ENCODE assay signal across 31 mouse cellular contexts in genomic region chr4:152686509-152687081, GRCm38 (mm10).
A peak's percentile ranks its signal among the peaks of the same experiment; 100 is the strongest.
DNase-seq lines count a peak whose midpoint lies in the region; ATAC-seq and TF ChIP-seq lines count a peak whose summit lies in the region.
"Had no signal": no experiment of that assay in that cellular context is flagged by ENCODE, and none has a peak within 500 bp of the region (broad histone marks: within the 10 kb centered on the region; RNA-seq: fewer than 3 reads in every experiment).

No protein-coding gene starts in this region.

- no peak for ATAC-seq in hindbrain, postnatal 0 days
- no peak for ATAC-seq in hindbrain, embryonic 14.5 days (ENCODE audit: low FRiP score)
- peak; percentile 38; the same call in 1 of the 2 replicates for ATAC-seq in midbrain, embryonic 11.5 days (ENCODE audit: low FRiP score)
- no peak for ATAC-seq in midbrain, postnatal 0 days (ENCODE audit: low FRiP score)
- ATAC-seq: activated CD4-positive, CD25-positive, alpha-beta regulatory T cell, adult 4 months; liver, postnatal 0 days; lung, postnatal 0 days had no signal

- no peak for DNase-seq in hindbrain, postnatal 0 days (ENCODE audit: low spot score)
- no peak for DNase-seq in hindbrain, embryonic 14.5 days (ENCODE audit: low spot score)
- DNase-seq in midbrain, embryonic 11.5 days (ENCODE audit: low spot score, missing footprints) = peak; percentile 84
- DNase-seq in midbrain, postnatal 0 days (ENCODE audit: low spot score) = no peak
- DNase-seq in spleen, postnatal 4 days (ENCODE audit: low spot score in 2 of 2) = no peak
- DNase-seq in gastrocnemius, adult 18-20 months (ENCODE audit: low spot score) = no peak
- DNase-seq: adrenal gland, postnatal 10 days; B cell, adult 2 months; cerebellum, adult 8-10 months; cerebellum, postnatal 36 days; gastrocnemius, postnatal 14 days; heart, adult 18-20 months; heart, postnatal 10 days; kidney, adult 2 months; kidney, postnatal 10 days; layer of hippocampus, postnatal 36 days; liver, postnatal 0 days; right cerebral cortex, postnatal 25 days; spleen, adult 18-20 months; thymus, adult 18-20 months; thymus, postnatal 36 days had no signal

- H3K9ac ChIP-seq in hindbrain, postnatal 0 days (replicated peaks; ENCODE audit: low read length) = no peak overlapping the region
- H3K9ac ChIP-seq in hindbrain, embryonic 14.5 days = no peak overlapping the region
- H3K9ac ChIP-seq in ES-Bruce4 (ENCODE audit: low read depth, poor library complexity, severe bottlenecking) = no peak overlapping the region
- no peak overlapping the region for H3K9ac ChIP-seq in midbrain, embryonic 11.5 days (ENCODE audit: low read length)
- H3K9ac ChIP-seq in midbrain, postnatal 0 days (replicated peaks; ENCODE audit: low read length, poor library complexity, severe bottlenecking) = no peak overlapping the region
- H3K9ac ChIP-seq: embryonic facial prominence, embryonic 15.5 days; heart, embryonic 12.5 days; limb, embryonic 12.5 days; liver, postnatal 0 days had no signal

- H3K4me2 ChIP-seq in hindbrain, postnatal 0 days (ENCODE audit: low read depth, low read length) = no peak overlapping the region
- H3K4me2 ChIP-seq in hindbrain, embryonic 14.5 days (replicated peaks) = no peak overlapping the region
- H3K4me2 ChIP-seq in midbrain, embryonic 11.5 days = no peak overlapping the region
- H3K4me2 ChIP-seq in midbrain, postnatal 0 days (ENCODE audit: low read depth, low read length, poor library complexity, severe bottlenecking) = no peak overlapping the region
- H3K4me2 ChIP-seq: embryonic facial prominence, embryonic 15.5 days; heart, embryonic 12.5 days; limb, embryonic 12.5 days; liver, embryonic 11.5 days had no signal

- WGBS in hindbrain, postnatal 0 days = 44% methylated on average over 12 of the region's 12 CpGs
- WGBS in hindbrain, embryonic 14.5 days = 60% methylated on average over 12 of the region's 12 CpGs
- WGBS in midbrain, embryonic 11.5 days = 37% methylated on average over 12 of the region's 12 CpGs
- WGBS in midbrain, postnatal 0 days = 24% methylated on average over 12 of the region's 12 CpGs

- TF ChIP-seq POLR2A in ES-Bruce4 (IDR thresholded peaks at IDR 0.05; ENCODE audit: insufficient read depth, low read length) = no peak

- H3K27me3 ChIP-seq in hindbrain, postnatal 0 days (ENCODE audit: insufficient read depth, low read length) = no peaks in the 10 kb centered on the region
- H3K27me3 ChIP-seq in hindbrain, embryonic 14.5 days (ENCODE audit: control insufficient read depth, insufficient read depth, low read length) = no peaks in the 10 kb centered on the region
- H3K27me3 ChIP-seq in ES-Bruce4 (ENCODE audit: control insufficient read depth, insufficient read depth, low read length, poor library complexity, severe bottlenecking) = no peaks in the 10 kb centered on the region
- H3K27me3 ChIP-seq in midbrain, embryonic 11.5 days (ENCODE audit: control insufficient read depth, insufficient read depth, low read length) = no peaks in the 10 kb centered on the region
- H3K27me3 ChIP-seq in midbrain, postnatal 0 days (ENCODE audit: insufficient read depth, low read length) = no peaks in the 10 kb centered on the region
- H3K27me3 ChIP-seq: CH12.LX; embryonic facial prominence, embryonic 15.5 days; heart, embryonic 12.5 days had no signal

- H3K4me1 ChIP-seq in hindbrain, postnatal 0 days (ENCODE audit: insufficient read depth, low read length) = peaks cover 4% of the 10 kb centered on the region; the same call in 1 of the 2 replicates
- H3K4me1 ChIP-seq in hindbrain, embryonic 14.5 days (replicated peaks; ENCODE audit: control insufficient read depth, insufficient read depth, low read length) = 0 out of 2 replicates have a peak, but pooled peaks cover 2% of the 10 kb centered on the region
- no peaks in the 10 kb centered on the region for H3K4me1 ChIP-seq in ES-Bruce4 (ENCODE audit: control insufficient read depth, insufficient read depth, low read length)
- H3K4me1 ChIP-seq in midbrain, embryonic 11.5 days (ENCODE audit: control insufficient read depth, insufficient read depth, low read length) = peaks cover 5% of the 10 kb centered on the region
- no peaks in the 10 kb centered on the region for H3K4me1 ChIP-seq in midbrain, postnatal 0 days (ENCODE audit: insufficient read depth, low read length)
- H3K4me1 ChIP-seq: embryonic facial prominence, embryonic 15.5 days; heart, embryonic 12.5 days; limb, embryonic 12.5 days had no signal

- no peak for TF ChIP-seq EP300 in ES-Bruce4 (IDR thresholded peaks at IDR 0.05; ENCODE audit: insufficient read depth, low read depth, low read length)

- peaks cover 3% of the 10 kb centered on the region; the same call in 1 of the 2 replicates for H3K9me3 ChIP-seq in hindbrain, postnatal 0 days (ENCODE audit: low read length)
- H3K9me3 ChIP-seq in hindbrain, embryonic 14.5 days (ENCODE audit: control insufficient read depth, low read length) = peaks cover 16% of the 10 kb centered on the region
- H3K9me3 ChIP-seq in ES-Bruce4 (replicated peaks; ENCODE audit: control insufficient read depth, insufficient read depth, low read length, poor library complexity, severe bottlenecking) = peaks cover 4% of the 10 kb centered on the region
- no peaks in the 10 kb centered on the region; the same call in 1 of the 2 replicates for H3K9me3 ChIP-seq in midbrain, embryonic 11.5 days (ENCODE audit: control insufficient read depth, low read length)
- H3K9me3 ChIP-seq in midbrain, postnatal 0 days (ENCODE audit: low read length) = 0 out of 2 replicates have a peak, but pooled peaks cover 4% of the 10 kb centered on the region

- H3K27ac ChIP-seq in hindbrain, postnatal 0 days = no peak overlapping the region
- no peak overlapping the region for H3K27ac ChIP-seq in hindbrain, embryonic 14.5 days
- no peak overlapping the region for H3K27ac ChIP-seq in ES-Bruce4 (ENCODE audit: insufficient read depth, low read length)
- no peak overlapping the region for H3K27ac ChIP-seq in midbrain, embryonic 11.5 days (ENCODE audit: low read depth, low read length)
- H3K27ac ChIP-seq in midbrain, postnatal 0 days (ENCODE audit: low read depth, low read length) = 0 out of 2 replicates have a peak overlapping the region, but pooled peaks have one; percentile 28
- H3K27ac ChIP-seq: embryonic facial prominence, embryonic 15.5 days; hindbrain, embryonic 10.5 days; limb, embryonic 12.5 days; macrophage had no signal

- H3K4me3 ChIP-seq in hindbrain, postnatal 0 days (ENCODE audit: low read length) = no peak overlapping the region
- no peak overlapping the region for H3K4me3 ChIP-seq in hindbrain, embryonic 14.5 days (replicated peaks; ENCODE audit: low read length)
- H3K4me3 ChIP-seq in ES-Bruce4 (ENCODE audit: low read depth, low read length) = no peak overlapping the region
- H3K4me3 ChIP-seq in midbrain, embryonic 11.5 days (ENCODE audit: low read depth, low read length) = no peak overlapping the region
- no peak overlapping the region for H3K4me3 ChIP-seq in midbrain, postnatal 0 days (ENCODE audit: low read depth, low read length)
- H3K4me3 ChIP-seq: embryonic facial prominence, embryonic 15.5 days; heart, embryonic 12.5 days; hindbrain, embryonic 10.5 days; limb, embryonic 12.5 days had no signal

- no peaks in the 10 kb centered on the region for H3K36me3 ChIP-seq in hindbrain, postnatal 0 days (ENCODE audit: insufficient read depth, low read length)
- no peaks in the 10 kb centered on the region for H3K36me3 ChIP-seq in hindbrain, embryonic 14.5 days (replicated peaks; ENCODE audit: control insufficient read depth, insufficient read depth)
- no peaks in the 10 kb centered on the region for H3K36me3 ChIP-seq in ES-Bruce4 (ENCODE audit: control insufficient read depth, insufficient read depth, low read length, poor library complexity, severe bottlenecking)
- no peaks in the 10 kb centered on the region for H3K36me3 ChIP-seq in midbrain, embryonic 11.5 days (ENCODE audit: control insufficient read depth, insufficient read depth, low read length)
- H3K36me3 ChIP-seq in midbrain, postnatal 0 days (ENCODE audit: insufficient read depth, low read length) = no peaks in the 10 kb centered on the region
- H3K36me3 ChIP-seq: embryonic facial prominence, embryonic 15.5 days; heart, embryonic 12.5 days; hindbrain, embryonic 10.5 days; limb, embryonic 12.5 days had no signal

- peak; percentile 48 for TF ChIP-seq CTCF in hindbrain, postnatal 0 days (IDR thresholded peaks at IDR 0.05; ENCODE audit: low read depth)
- TF ChIP-seq CTCF in ES-Bruce4 (IDR thresholded peaks at IDR 0.05; ENCODE audit: low read depth, low read length) = peak; percentile 2
- peak; percentile 60 for TF ChIP-seq CTCF in midbrain, postnatal 0 days (IDR thresholded peaks at IDR 0.05)

Comparison
In these comparisons a context has a peak if more than half of its experiments do, and no peak if none do; other contexts are left out.
1. CTCF ChIP-seq: peak in every context shown above with its lines; median percentile 60 in midbrain, postnatal 0 days; 48 in hindbrain, postnatal 0 days; 2 in ES-Bruce4.